Mouse (Mus musculus) G1E (cell line): ENCODE measurements around the gene Gm17268.

ENCODE experiments used
- CTCF ChIP-seq: IDR thresholded peaks from 2 replicates; pipeline ENCODE4 v1.5.1; 2012; ENCODE audit warnings: low read depth, low read length, inconsistent platforms, mixed read lengths
- TAL1 ChIP-seq: conservative IDR thresholded peaks from 2 replicates; pipeline ENCODE4 v1.6.1; 2012; ENCODE audit warnings: low read depth, low read length, inconsistent platforms, mixed read lengths

GRCm38 (mm10) chr11:82077031-82077430, 38.7 kb upstream of the Gm17268 start:
- no peak for TF ChIP-seq CTCF
- no peak for TF ChIP-seq TAL1
